Mouse (Mus musculus): Measurements from ENCODE around the gene Tmem260.

Gene Tmem260

GRCm38 (mm10) chr14:48482762-48483161 lies 36.8 kb downstream of the Tmem260 start:
- no peak for DNase-seq

- peak; percentile 16 for DNase-seq
These were observed 48.0 kb downstream of the Tmem260 start for GRCm38 (mm10) chr14:48493896-48494295.

- no peak for DNase-seq
These were observed 56.6 kb downstream of the Tmem260 start for GRCm38 (mm10) chr14:48502573-48502972.

- no peak for DNase-seq
These were observed 58.0 kb downstream of the Tmem260 start for GRCm38 (mm10) chr14:48503691-48504565.

- no peak for DNase-seq
These were observed 58.6 kb downstream of the Tmem260 start for GRCm38 (mm10) chr14:48504566-48504950.

GRCm38 (mm10) chr14:48505606-48506005 lies 59.7 kb downstream of the Tmem260 start:
- no peak for DNase-seq

GRCm38 (mm10) chr14:48507376-48507775 lies 61.5 kb downstream of the Tmem260 start:
- no peak for DNase-seq

- DNase-seq, result no peak
These were observed 63.2 kb downstream of the Tmem260 start for GRCm38 (mm10) chr14:48509131-48509530.

GRCm38 (mm10) chr14:48513098-48513823 lies 67.3 kb downstream of the Tmem260 start:
- DNase-seq, result no peak

- DNase-seq, result no peak
These were observed 68.0 kb downstream of the Tmem260 start for GRCm38 (mm10) chr14:48513824-48514493.

GRCm38 (mm10) chr14:48514620-48515019 lies 68.7 kb downstream of the Tmem260 start:
- DNase-seq, result no peak

GRCm38 (mm10) chr14:48515538-48515937 lies 69.6 kb downstream of the Tmem260 start:
- no peak for DNase-seq

GRCm38 (mm10) chr14:48523361-48523760 lies 77.4 kb downstream of the Tmem260 start:
- no peak for DNase-seq

GRCm38 (mm10) chr14:48524135-48524534 lies 78.2 kb downstream of the Tmem260 start:
- peak; percentile 20 for DNase-seq

GRCm38 (mm10) chr14:48525055-48525454 lies 79.1 kb downstream of the Tmem260 start:
- DNase-seq, result no peak

- no peak for DNase-seq
These were observed 84.7 kb downstream of the Tmem260 start for GRCm38 (mm10) chr14:48530629-48531028.

GRCm38 (mm10) chr14:48537795-48538766 lies 92.2 kb downstream of the Tmem260 start:
- no peak for DNase-seq

GRCm38 (mm10) chr14:48545166-48545565 lies 99.2 kb downstream of the Tmem260 start:
- DNase-seq, result no peak

GRCm38 (mm10) chr14:48546009-48546408 lies 100.1 kb downstream of the Tmem260 start:
- DNase-seq, result no peak

- no peak for DNase-seq
These were observed 103.8 kb downstream of the Tmem260 start for GRCm38 (mm10) chr14:48549703-48550102.

- no peak for DNase-seq
These were observed 107.3 kb downstream of the Tmem260 start for GRCm38 (mm10) chr14:48553216-48553615.

- DNase-seq, result no peak
These were observed 107.8 kb downstream of the Tmem260 start for GRCm38 (mm10) chr14:48553754-48554153.

Measured in kidney, postnatal 14 days (tissue).